Mouse (Mus musculus) urinary bladder, postnatal 14 days (tissue): ENCODE results near the gene Psmd9.
"Not testable (repeated sequence)": the region's sequence is repeated elsewhere in the genome, so short reads cannot be mapped to it uniquely, and the experiment has no call there.

Source experiments
- DNase-seq: peaks from one replicate; pipeline ENCODE4 v3.0.0; 2021; ENCODE audit warnings: low spot score

The Psmd9 gene

DNA sequence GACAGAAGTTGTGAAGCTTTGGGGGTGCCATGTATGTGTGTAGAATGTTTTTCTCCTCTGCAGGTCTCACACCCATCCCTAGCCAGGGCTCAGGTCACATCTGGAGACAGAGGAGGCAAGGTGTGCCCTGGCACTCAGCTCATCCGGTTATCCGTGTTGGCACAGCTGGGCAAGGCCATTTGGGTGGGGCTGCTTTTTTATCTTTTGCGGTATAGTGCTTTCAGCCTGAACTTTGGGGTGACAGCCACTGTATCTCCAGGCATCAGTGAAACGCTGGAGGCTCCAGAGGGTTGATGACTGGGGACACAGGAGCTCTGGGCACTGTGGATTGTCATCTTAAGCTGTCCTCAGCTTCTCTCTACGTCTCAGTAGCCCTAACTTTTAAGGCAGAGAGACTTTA lies 24.2 kb downstream of the Psmd9 start:
- no peak for DNase-seq

DNA sequence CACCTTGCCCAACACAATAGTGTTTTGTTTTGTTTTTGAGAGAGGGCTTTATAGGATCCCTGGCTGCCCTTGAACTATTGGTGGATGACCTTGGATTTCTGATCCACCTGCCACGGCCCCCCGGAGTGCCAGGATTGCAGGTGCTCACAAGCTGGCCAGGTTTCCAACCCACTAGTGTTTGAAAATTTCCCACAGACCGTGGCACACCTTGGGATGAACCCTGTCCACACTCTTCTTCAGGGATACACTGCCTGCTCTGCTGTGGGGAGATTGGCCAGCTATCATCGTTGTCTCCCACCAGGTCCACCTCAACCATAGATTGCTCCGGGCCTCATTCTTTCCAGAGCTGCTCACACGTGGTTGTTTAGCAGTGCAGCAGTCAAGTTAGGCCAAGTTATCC lies 25.6 kb downstream of the Psmd9 start:
- DNase-seq, result no peak

DNA sequence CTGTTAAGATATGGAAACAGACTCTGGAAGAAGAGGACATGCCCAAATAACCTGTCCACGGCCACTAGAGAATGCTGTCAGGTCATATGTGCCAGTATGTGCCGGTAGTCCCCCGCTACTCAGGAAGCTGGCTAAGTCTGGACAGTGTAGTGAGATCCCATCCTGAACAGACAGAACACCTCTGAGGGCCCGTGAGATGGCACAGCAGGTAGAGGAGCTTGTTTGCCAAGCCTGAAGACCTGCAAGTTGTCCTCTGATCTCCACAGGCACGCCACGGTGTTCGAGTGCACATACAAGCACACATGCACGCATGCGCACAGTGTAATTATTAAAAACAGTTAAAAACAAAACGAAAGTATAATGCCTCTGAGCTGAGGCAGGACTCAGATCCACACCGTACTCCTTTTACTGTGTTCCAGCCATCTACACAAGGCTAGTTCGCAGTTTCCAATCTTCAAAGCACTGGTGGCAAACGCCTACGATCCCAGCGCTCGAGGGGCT lies 26.3 kb downstream of the Psmd9 start:
- no peak for DNase-seq

DNA sequence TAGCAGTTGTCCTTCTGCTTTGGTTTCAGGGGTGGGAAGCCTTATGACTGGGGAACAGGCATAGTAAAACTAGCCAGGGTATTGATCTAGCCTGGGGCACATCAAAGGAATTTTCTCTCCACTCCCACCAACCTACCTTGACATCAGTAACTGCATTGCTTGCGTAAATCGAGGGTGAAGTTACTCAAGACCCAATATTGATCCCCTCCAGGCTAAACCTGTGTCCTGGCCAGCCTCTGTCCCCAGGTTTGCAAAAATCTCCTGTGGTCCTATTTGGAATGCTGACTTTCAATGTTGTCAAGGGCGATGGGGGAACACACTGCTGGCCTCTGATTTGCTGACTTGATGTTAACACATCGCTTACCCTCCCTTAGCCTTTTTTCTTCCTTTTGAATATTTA lies 27.5 kb downstream of the Psmd9 start:
- DNase-seq, result no peak

DNA sequence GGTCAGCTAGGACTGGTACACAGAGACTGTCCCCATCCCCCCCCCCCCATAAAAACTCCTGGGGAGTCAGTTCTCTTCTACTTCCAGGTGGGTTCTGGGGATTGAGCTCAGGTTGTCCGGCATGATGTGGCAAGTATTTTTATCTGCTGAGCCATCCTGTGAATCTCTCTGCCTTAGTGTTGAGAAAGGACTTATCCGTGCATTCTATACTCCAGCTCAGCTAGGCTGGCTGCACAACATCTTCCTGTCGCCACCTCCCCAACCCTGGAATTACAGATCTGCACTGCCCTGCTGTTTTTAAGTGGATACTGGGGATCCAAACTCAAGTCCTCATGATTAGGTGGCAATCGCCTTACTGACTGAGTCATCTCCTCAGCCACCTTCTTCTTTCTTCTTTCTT lies 29.3 kb downstream of the Psmd9 start:
- no peak for DNase-seq

DNA sequence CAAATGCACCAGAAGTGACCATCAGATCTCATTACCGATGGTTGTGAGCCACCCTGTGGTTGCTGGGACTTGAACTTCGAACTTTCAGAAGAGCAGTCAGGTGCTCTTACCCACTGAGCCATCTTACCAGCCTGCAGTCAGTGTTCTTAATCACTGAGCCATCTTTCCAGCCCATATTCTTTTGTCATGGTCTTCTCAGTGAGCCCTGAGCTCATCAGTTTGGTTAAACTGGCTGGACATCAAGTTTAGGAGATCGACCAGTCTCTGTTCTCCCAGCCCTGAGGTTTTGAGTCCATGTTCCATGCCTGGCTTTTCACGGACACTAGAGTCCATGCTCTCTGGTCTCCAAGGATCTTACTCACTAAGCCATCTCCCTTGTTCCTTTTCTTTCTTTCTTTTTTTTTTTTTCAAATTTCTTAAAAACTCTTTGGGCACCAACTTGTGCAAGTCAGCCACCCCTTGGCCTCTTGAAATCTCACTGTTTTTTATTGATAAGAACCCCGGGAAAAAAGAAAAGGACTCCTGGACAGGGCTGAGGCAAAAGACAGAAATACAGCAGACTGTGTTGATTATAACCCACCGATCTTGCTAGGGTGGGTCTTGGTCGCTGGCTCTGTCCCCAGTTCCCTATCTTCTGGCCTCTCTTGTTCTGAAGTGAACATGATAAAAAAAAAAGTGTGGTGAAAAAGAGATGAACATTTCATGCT lies 31.8 kb downstream of the Psmd9 start:
- DNase-seq, result not testable (repeated sequence)

DNA sequence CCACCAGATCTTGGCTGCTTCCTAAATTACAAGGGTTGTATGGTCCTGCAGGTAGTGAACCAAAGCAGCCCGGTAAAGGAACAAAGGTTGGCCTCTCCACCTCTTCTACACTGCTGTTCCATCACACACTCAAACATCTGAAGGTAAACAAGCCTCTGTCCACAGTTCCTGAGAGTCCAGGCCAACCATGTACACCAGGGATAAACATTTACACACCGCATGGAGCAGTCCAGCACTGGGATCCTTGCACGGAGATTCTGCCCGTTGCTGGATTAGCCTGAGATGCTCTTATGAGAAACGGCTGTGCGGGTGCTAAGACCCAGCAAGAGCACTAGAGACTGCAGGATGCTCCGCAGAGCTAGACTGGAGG lies 32.3 kb downstream of the Psmd9 start:
- DNase-seq, result no peak

DNA sequence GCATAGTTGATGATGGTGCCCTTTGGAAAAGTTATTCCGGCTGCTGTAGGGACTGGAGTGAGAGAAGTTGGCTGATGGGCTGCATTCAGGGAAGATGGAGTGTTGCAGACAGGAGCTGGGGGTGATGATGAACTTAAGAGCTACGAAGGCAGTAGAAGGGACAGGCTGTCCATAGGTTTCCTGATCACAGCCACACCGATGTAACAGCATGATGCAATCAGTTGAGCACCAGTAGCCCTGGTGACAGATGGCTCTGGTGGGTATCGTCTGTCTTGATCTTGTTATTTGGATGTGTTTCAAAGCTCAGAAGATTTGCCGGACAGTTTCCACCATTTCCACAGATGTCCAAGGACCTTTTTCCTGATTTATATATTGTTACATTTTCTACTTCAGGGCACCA lies 32.8 kb downstream of the Psmd9 start:
- DNase-seq, result no peak

DNA sequence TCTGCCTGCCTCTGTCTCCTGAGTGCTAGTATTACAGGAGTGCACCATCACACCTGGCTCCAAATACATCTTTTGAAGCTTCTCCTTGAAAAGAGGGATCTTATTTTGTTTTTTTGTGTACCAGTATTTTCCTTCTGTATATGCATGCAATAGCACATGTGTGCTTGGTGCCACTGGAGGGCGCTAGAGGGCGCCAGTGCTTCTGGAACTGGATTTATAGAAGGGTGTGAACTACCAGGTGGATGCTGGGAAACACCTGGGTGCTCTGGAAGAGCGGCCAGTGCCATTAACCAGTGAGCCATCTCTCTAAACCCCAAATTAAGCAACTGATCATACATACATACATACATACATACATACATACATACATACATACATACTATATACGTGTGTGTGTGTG lies 33.6 kb downstream of the Psmd9 start:
- not testable (repeated sequence) for DNase-seq

DNA sequence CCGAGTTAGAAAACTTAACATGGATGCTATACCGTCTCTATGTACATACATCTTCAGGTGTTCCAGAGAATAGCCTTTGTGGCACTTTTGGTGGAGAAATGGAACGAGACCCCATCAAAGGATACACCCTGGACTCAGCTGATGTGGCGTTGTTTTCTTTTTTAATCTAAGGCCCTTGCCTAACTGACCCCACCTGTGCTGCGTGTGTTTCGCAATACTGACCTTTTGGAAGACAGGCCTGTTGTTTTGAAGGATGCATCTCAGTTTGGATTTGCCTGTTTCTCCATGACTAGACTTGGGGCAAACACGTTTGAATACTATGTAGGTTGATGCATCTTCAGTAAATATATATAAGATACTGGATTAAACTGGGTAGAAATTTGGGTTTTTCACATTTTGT lies 34.4 kb downstream of the Psmd9 start:
- not testable (repeated sequence) for DNase-seq

DNA sequence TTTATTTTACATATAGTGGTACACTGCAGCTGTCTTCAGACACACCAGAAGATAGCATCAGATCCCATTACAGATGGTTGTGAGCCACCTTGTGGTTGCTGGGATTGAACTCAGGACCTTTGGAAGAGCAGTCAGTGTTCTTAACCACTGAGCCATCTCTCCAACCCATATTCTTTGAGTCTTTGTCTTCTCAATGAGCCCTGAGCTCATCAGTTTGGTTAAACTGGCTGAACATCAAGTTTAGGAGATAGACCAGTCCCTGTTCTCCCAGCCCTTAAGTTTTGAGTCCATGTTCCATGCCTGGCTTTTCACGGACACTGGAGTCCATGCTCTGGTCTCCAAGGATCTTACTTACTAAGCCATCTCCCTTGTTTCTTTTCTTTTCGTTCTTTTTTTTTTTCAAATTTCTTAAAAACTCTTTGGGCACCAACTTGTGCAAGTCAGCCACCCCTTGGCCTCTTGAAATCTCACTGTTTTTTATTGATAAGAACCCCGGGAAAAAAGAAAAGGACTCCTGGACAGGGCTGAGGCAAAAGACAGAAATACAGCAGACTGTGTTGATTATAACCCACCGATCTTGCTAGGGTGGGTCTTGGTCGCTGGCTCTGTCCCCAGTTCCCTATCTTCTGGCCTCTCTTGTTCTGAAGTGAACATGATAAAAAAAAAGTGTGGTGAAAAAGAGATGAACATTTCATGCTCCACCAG lies 53.3 kb downstream of the Psmd9 start:
- not testable (repeated sequence) for DNase-seq

DNA sequence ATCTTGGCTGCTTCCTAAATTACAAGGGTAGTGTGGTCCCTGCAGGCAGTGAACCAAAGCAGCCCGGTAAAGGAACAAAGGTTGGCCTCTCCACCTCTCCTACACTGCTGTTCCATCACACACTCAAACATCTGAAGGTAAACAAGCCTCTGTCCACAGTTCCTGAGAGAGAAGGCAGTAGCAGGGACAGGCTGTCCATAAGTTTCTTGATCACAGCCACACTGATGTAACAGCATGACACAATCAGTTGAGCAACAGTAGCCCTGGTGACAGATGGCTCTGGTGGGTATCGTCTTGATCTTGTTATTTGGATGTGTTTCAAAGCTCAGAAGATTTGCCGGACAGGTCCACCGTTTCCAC lies 53.8 kb downstream of the Psmd9 start:
- no peak for DNase-seq

DNA sequence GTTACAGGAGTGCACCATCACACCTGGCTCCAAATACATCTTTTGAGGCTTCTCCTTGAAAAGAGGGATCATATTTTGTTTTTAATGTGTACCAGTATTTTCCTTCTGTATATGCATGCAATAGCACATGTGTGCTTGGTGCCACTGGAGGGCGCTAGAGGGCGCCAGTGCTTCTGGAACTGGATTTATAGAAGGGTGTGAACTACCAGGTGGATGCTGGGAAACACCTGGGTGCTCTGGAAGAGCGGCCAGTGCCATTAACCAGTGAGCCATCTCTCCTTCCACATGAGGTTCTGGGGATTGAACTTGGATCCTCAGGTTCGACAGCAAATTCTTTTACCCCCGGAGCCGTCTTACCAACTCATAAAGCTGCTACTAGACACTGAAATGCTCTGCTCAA lies 54.6 kb downstream of the Psmd9 start:
- DNase-seq, result not testable (repeated sequence)

DNA sequence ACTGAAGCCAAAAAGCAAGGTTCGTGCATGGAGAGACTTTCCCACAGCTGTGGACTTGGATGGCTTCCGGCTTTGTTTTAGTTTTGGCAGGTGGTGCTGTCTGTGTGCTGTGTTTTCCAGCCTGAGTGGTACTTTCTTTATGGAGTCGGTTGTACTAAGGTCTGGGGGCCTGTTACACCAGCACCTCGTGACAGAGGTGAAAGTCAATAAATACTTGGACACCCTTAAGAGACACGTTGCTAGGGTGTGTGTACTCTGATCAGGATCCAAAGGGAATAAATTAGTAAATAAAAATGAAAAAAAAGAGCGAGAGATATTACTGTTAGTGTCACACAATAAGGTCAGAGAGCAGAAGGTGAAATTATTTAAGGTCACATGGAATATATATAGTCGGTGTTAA lies 57.6 kb downstream of the Psmd9 start:
- no peak for DNase-seq

DNA sequence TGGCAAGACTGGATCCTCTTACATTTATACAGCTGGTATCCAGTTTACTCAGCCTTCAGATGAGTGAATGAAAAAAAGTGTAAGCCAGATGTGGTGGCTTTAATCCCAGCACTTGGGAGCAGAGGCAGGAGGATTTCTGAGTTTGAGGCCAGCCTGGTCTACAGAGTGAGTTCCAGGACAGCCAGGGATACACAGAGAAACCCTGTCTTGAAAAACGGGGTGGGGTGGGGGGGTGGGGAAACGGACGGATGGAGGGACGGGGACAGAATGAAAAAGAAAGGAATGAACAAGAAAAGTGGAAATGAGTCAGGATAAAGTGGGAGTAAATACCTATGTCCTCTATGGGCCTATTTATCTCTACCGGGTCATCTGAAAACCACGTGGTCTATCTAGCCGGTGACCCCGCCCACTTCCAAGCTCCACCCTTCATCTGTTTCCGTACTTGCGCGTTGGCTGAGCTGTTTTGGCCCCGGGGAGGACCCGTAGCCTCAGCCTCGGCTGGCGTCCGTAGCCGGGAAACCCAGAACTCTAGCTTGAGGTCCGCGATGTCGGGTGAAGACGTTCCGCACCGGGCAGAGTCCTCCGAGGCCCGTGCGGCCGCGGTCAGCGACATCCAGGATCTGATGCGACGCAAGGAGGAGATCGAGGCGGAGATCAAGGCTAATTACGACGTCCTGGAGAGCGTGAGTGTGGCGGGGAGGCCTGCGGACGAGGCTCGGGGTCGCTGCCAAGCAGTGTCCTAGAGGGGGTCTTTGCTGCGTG lies 58.7 kb downstream of the Psmd9 start:
- peak; percentile 97 for DNase-seq

DNA sequence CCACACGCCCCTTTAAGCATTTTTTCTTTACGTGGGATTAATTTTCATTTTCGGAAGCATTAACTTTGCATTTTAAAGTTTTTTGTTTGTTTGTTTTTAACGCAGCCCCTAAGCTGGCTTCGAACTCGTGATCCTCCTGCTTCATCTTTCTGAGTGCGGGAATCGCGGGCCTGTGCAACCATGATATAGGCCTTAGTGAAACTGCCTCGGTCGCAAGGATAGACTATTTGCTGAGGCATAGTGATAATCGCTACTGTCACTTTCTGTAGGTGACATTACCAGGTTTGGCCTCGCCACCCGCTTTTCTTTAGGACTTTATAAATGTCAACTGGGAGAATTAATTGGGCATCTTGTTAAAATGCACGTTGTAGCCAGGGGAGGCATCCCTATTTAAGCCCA lies 59.3 kb downstream of the Psmd9 start:
- no peak for DNase-seq

DNA sequence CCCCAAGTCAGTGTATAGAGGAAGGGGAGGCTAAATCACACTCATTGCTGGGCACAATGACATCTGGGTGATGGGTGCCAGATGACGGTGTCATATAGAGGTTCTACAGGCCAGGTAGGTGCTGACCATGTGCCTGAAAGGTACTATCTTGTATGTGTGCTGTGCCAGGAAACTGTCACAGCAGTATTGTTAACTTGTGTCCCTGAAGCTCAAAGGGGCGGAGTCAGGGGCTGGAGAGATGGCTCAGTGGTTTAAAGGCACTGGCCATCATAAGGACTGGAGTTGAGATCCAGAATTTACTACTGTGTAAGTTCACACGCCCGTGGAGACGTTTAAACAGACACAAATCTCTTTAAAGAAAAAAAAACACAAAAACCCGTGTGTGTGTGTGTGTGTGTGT lies 60.1 kb downstream of the Psmd9 start:
- no peak for DNase-seq

DNA sequence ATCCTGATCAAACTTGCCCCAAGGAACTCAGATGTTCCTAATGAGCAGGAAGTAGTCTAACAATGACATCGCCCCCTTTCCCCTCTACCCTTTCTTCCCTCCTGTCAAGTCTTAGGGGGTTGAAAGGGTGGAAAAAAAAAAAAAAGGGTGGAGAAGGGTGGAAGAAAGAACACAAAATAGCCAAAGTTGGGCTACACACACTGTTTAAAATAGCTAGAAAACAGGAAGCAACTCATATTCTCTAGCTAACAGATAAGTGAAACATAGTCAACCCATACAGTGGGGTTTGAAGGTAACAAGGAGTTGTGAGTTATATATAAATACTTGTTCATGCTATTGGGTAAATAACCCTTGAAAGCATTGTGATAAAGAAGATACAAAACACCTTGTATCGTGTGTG lies 63.0 kb downstream of the Psmd9 start:
- no peak for DNase-seq

DNA sequence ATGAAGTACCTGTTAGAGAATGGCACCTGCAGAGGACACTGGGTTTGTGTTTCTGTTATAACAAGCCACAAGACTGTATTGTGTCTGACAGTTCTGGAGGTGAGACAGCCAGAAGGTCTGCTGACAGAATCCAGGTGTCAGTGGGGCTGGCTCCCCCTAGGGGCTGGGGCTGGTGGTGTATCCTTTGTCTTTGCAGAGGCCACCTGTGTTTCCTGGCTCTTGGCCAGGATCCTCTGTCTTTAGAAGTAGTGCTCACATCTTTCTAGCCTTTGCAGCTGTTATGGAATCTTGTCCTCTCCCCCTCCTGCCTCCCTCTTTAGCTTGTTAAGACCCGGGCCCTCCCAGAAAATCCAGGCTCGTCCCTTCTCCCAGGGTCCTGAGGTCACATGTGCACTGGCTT lies 66.5 kb downstream of the Psmd9 start:
- DNase-seq, result peak; percentile 59

DNA sequence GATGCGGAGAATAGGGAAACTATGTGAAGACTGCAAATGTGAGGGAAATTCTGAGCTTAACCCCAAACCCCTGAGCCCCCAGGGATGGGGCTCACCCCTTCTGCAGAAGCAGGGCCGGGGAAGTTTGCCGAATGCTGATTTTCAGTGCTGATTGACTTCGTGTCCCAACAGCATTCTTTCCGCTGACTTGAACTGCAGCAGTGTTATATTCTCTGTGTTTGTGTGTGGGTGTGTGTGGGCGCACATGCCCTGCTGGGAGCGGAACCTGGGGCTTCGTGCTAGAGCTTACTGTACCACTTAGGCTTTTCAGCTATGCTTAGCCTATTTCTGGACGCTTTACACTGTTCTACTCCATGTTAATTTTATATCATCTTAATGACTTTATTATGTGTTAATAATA lies 67.2 kb downstream of the Psmd9 start:
- no peak for DNase-seq

DNA sequence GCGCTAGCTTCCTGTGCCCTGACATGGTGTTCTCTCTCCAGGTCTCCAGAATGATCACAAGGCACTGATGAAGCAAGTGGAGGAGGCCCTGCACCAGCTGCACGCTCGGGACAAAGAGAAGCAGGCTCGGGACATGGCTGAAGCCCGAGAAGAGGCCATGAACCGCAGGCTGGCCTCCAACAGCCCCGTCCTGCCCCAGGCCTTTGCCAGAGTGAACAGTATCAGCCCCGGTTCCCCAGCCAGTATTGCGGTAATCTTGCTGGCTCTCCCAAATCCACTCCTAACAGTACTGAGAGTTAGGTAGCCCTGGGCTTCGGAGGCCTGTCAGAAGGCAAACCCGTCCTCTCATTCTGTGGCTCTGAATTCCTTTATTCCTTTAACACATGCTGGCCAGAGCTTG lies 70.3 kb downstream of the Psmd9 start:
- DNase-seq, result peak; percentile 41

DNA sequence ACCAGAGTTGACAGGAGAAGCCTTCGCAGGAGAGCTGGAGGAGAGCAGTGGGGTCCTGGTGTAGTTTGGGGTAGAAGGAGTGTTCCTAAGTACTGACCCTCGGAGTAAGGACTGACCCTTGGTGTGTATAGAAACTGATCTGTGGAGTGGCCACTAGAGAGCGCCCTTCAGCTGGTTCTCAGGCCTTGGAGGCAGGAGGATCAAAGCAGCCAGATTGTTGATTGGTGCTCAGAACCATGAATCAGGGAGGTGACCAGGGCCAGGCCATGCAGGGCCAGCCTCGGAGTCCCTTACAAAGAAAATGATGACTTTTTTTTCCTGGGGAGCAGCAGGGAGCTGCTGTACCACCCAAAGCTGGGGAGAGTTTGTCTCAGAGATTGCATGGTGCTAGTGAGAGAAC lies 76.3 kb downstream of the Psmd9 start:
- peak; percentile 38 for DNase-seq

DNA sequence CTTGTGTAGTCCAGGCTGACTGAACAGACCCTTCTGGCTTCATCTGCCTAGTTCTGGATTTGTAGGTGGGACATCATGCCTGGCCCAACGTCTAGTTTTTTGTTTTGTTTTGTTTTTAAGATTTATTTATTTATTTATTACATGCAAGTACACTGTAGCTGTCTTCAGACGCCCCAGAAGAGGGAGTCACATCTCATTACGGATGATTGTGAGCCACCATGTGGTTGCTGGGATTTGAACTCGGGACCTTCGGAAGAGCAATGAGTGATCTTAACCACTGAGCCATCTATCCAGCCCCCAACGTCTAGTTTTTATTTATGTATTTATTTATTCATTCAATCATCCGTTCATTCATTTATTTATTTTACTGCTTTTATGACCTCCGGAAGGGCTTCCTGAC lies 82.2 kb downstream of the Psmd9 start:
- no peak for DNase-seq
